Mouse (Mus musculus) midbrain, embryonic 14.5 days (tissue): ENCODE results near the gene Foxa3. TPM values are rescaled to one million over a fixed set of nuclear protein-coding genes. Genes with fewer than 3 reads are reported as not detected.
"Not testable (repeated sequence)": the region's sequence is repeated elsewhere in the genome, so short reads cannot be mapped to it uniquely, and the experiment has no call there.

Source experiments
- ATAC-seq: fragments of 200-750 bp; cut with Nextera tagmentation; 2 replicates; pipeline ENCODE4 v1.8.0; 2017; ENCODE audit warnings: moderate number of reproducible peaks, moderate library complexity; ENCODE audit not compliant: low FRiP score, low TSS enrichment
- DNase-seq: peaks from one replicate; pipeline ENCODE4 v3.0.0-alpha.2; 2015
- H3K27ac ChIP-seq: fragments of 300-500 bp; sonication (generic); replicated peaks from 2 replicates; pipeline ENCODE4 v1.5.1; 2014; ENCODE audit warnings: mild to moderate bottlenecking, low read depth, low read length, moderate library complexity
- H3K27me3 ChIP-seq: fragments of 300-500 bp; sonication (generic); 2 replicates; pipeline ENCODE4 v1.6.1; 2014; ENCODE audit warnings: low read length, control low read depth, mixed read lengths; ENCODE audit not compliant: control insufficient read depth, insufficient read depth
- H3K36me3 ChIP-seq: fragments of 300-500 bp; sonication (generic); 2 replicates; pipeline ENCODE4 v1.6.1; 2014; ENCODE audit warnings: low read length, control low read depth; ENCODE audit not compliant: control insufficient read depth, insufficient read depth
- H3K4me1 ChIP-seq: fragments of 300-500 bp; sonication (generic); 2 replicates; pipeline ENCODE4 v1.6.1; 2014; ENCODE audit warnings: mild to moderate bottlenecking, antibody characterized with exemption, low read length, control low read depth; ENCODE audit not compliant: control insufficient read depth, insufficient read depth
- H3K4me2 ChIP-seq: fragments of 300-500 bp; sonication (generic); 2 replicates; pipeline ENCODE4 v1.6.1; 2014; ENCODE audit warnings: mild to moderate bottlenecking, low read length, moderate library complexity
- H3K4me3 ChIP-seq: fragments of 300-500 bp; sonication (generic); replicated peaks from 2 replicates; pipeline ENCODE4 v1.5.1; 2014; ENCODE audit warnings: low read depth, low read length
- H3K9ac ChIP-seq: fragments of 300-500 bp; sonication (generic); replicated peaks from 2 replicates; pipeline ENCODE4 v1.6.1; 2014; ENCODE audit warnings: mild to moderate bottlenecking, low read length, moderate library complexity
- H3K9me3 ChIP-seq: fragments of 300-500 bp; sonication (generic); 2 replicates; pipeline ENCODE4 v1.6.1; 2016; ENCODE audit warnings: low read length, control low read depth, mixed read lengths; ENCODE audit not compliant: control insufficient read depth
- WGBS: fragments of 180-500 bp; shearing (Covaris S2); extraction: QIAGEN DNeasy Blood & Tissue Kit; methylation state at CpG from one replicate; pipeline ENCODE4 v1.1.7; 2014; 5-methylcytosine and 5-hydroxymethylcytosine counted together
- polyA plus RNA-seq: library from polyadenylated mRNA; unstranded; fragments of >200 nt; fragmentation: Nextera tagmentation; extraction: Ambion mirVana; gene quantifications from 2 replicates; pipeline ENCODE4 v1.2.1, GENCODE M21; 2014

Foxa3 gene
- not detected in 2 replicates for polyA plus RNA-seq

DNA sequence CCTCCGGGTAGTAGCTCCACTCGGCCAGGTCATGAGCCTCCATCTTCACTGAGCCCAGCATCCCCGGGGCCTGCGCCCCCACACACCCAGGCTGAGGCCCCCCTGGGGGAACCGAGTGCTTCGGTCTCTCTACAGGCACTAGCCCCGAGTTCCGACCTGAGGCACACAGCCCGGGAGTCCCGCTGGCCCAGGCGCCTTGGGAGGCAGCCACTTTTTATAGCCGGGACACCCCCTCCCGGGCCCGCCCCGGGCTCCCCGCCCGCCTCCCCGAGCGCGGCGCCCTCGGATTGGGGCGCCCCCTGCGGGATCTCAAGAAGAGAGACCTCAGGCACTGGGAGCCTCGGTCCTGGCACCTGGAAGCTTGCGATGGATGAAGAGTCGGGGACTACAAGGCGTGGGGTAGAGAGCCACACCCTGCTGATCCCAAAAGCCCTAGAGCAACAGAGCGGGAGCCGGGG is at the start of gene Foxa3:
TSS of gene Foxa3 (minus strand) at position 182 of the 458 bp plus-strand sequence.
- Histone ChIP-seq H3K4me3 (peak within 1 kb of the TSS; percentile 82), H3K27ac (peak within 1 kb of the TSS; percentile 67), H3K9me3 (no peaks in the 10 kb centered on the region), H3K4me1 (peaks cover 10% of the 10 kb centered on the region; the same call in 1 of the 2 replicates), H3K9ac (peak within 1 kb of the TSS; percentile 87), H3K36me3 (no peaks in the 10 kb centered on the region), H3K4me2 (peak within 1 kb of the TSS; percentile 90), H3K27me3 (peaks cover 24% of the 10 kb centered on the region)
- ATAC-seq (0 out of 2 replicates have a peak, but pooled peaks have one; percentile 12), DNase-seq (no peak)
- WGBS: 4% methylated on average over 29 of the region's 30 CpGs

DNA sequence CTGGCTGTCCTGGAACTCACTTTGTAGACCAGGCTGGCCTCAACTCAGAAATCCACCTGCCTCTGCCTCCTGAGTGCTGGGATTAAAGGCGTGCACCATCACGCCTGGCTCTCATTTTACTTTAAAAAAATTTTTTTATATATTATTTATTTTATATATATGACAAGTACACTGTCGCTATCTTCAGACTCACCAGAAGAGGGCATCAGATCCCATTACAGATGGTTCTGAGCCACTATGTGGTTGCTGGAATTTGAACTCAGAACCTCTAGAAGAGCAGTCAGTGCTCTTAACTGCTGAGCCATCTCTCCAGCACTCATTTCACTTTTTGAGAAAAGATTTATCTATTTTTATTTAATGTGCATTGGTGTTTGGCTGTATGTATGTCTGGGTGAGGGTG is 47.7 kb upstream of the Foxa3 start:
- not testable (repeated sequence) for H3K36me3 ChIP-seq, H3K9me3 ChIP-seq, H3K9ac ChIP-seq, H3K4me1 ChIP-seq, DNase-seq, H3K27me3 ChIP-seq, ATAC-seq, H3K4me3 ChIP-seq, H3K4me2 ChIP-seq, H3K27ac ChIP-seq
- WGBS: 61% methylated on average over 3 of the region's 3 CpGs

DNA sequence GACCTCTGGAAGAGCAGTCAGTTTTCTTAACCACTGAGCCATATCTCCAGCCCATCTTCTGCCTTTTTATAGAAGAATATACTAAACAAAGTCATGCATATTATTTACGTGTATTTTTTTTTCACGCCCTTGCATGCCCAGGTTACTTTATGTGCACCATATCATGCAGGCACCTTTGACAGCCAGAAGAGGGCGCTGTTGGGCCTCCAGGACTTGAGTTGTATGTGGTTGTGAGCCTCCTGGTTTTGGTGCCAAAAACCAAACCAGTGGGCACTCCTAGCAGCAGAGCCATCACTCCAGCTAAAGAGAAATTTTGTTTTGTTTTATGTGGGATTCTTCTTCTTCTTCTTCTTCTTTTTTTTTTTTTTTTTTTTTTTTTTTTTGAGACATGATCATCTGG is 46.2 kb upstream of the Foxa3 start:
- no peak overlapping the region for H3K4me3 ChIP-seq
- H3K4me2 ChIP-seq: no peak overlapping the region
- no peaks in the 10 kb centered on the region for H3K9me3 ChIP-seq
- DNase-seq: peak; percentile 18
- WGBS: 48% methylated on average over 3 of the region's 3 CpGs
- H3K4me1 ChIP-seq: no peaks in the 10 kb centered on the region
- H3K9ac ChIP-seq: no peak overlapping the region
- H3K36me3 ChIP-seq: no peaks in the 10 kb centered on the region
- no peak for ATAC-seq
- peaks cover 12% of the 10 kb centered on the region; the same call in 1 of the 2 replicates for H3K27me3 ChIP-seq
- no peak overlapping the region for H3K27ac ChIP-seq

DNA sequence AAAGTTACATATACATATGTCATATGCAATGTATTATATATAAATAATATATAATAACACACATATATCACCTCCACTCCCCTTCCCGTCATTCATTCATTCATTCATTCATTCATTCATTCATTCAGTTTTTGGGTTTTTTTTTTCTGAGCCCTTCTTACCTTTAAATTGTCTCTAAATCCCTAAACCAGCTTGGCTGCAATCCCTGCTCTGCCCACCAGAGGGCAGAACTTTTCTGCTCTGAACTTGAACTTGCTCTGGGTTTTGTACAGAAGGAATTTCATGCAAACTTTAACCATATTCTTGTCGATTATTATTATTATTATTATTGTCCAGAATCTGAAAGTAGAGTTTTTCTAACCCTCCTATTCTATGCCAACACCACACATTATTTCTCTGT is 45.4 kb upstream of the Foxa3 start:
- ATAC-seq: no peak
- Histone ChIP-seq H3K27me3 (peaks cover 12% of the 10 kb centered on the region; the same call in 1 of the 2 replicates), H3K36me3 (no peaks in the 10 kb centered on the region), H3K27ac (no peak overlapping the region), H3K4me3 (no peak overlapping the region), H3K4me2 (no peak overlapping the region), H3K9me3 (no peaks in the 10 kb centered on the region), H3K4me1 (no peaks in the 10 kb centered on the region), H3K9ac (no peak overlapping the region)
- DNase-seq: peak; percentile 87
- WGBS: 5% methylated on average over 2 of the region's 2 CpGs

DNA sequence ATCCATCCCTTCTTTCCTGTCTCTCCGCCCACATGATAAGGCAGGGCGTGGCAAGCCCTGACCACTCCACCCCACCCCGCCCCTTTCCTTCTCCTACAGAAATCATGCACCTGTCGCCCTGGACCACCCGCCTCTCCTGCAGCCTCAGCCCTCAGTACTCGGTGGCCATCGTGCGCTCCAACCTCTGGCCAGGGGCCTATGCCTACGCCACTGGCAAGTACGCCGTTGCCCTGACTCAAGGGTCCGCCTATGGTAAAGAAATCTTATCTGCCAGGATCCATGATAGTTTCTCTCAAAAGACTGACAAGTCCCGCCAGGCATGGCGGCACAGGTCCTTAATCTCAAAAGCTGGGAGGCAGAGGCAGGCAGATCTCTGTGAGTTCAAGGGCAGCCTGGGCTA is 44.6 kb upstream of the Foxa3 start:
- H3K27ac ChIP-seq: no peak overlapping the region
- WGBS: 67% methylated on average over 14 of the region's 14 CpGs
- H3K36me3 ChIP-seq: no peaks in the 10 kb centered on the region
- no peaks in the 10 kb centered on the region for H3K9me3 ChIP-seq
- peaks cover 12% of the 10 kb centered on the region; the same call in 1 of the 2 replicates for H3K27me3 ChIP-seq
- no peak for ATAC-seq
- H3K4me1 ChIP-seq: no peaks in the 10 kb centered on the region
- DNase-seq: no peak
- H3K4me2 ChIP-seq: no peak overlapping the region
- H3K4me3 ChIP-seq: no peak overlapping the region
- H3K9ac ChIP-seq: no peak overlapping the region

DNA sequence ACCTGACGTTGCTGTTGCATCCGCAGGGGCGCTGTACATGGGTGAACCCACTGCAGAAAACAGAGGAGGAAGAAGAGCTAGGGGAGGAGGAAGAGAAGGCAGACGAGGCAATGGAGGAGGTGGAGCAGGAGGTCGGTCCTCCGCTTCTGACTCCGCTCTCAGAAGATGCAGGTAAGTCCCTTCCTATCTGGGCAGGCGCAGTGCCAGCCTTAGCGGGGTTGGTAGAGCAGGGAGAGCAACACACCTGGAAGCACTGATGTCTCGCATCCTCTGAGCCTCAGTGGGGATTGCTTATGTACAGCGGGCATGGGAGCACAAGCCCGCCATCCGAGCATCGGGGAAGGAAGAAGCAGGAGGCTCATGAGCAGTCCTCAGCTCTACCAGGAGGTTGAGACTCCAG is 43.7 kb upstream of the Foxa3 start:
- no peak overlapping the region for H3K4me2 ChIP-seq
- H3K9me3 ChIP-seq: no peaks in the 10 kb centered on the region
- no peak for DNase-seq
- peaks cover 12% of the 10 kb centered on the region; the same call in 1 of the 2 replicates for H3K27me3 ChIP-seq
- no peak for ATAC-seq
- H3K4me1 ChIP-seq: no peaks in the 10 kb centered on the region
- no peak overlapping the region for H3K4me3 ChIP-seq
- no peaks in the 10 kb centered on the region for H3K36me3 ChIP-seq
- 47% methylated on average over 14 of the region's 14 CpGs for WGBS
- no peak overlapping the region for H3K27ac ChIP-seq
- no peak overlapping the region for H3K9ac ChIP-seq

DNA sequence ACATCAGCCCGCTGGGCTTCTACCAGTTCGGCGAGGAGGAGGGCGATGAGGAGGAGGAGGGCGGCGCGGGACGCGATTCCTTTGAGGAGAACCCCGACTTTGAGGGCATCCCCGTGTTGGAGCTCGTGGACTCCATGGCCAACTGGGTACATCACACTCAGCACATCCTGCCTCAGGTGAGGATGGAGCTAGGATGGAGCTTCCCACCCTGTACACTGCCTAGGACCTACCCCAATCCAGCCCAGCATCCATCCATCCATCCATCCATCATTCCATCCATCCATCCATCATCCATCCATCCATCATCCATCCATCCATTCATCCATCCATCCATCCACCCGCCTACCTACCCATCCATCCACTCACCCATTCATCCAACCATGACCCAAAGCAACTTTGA is 42.6 kb upstream of the Foxa3 start:
- Histone ChIP-seq H3K9ac (no peak overlapping the region), H3K4me3 (no peak overlapping the region), H3K9me3 (no peaks in the 10 kb centered on the region), H3K4me1 (no peaks in the 10 kb centered on the region), H3K27ac (no peak overlapping the region), H3K4me2 (no peak overlapping the region), H3K36me3 (no peaks in the 10 kb centered on the region), H3K27me3 (peaks cover 12% of the 10 kb centered on the region; the same call in 1 of the 2 replicates)
- no peak for DNase-seq
- 59% methylated on average over 13 of the region's 13 CpGs for WGBS
- ATAC-seq: no peak

DNA sequence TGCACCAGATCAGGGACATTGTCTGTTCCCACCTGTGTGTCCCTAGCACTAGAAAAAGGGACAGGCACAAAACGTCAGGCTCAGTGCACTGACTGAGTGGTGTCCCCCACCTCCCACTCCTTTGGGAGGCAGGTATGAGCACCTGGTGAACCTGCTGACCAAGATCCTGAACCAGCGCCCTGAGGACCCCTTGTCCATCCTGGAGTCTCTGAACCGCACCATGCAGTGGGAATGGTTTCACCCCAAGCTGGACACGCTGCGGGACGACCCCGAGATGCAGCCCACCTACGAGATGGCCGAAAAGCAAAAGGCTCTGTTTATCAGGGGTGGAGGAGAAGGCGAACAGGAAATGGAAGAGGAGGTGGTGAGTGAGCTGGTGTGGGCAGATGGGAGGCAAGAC is 34.1 kb upstream of the Foxa3 start:
- H3K4me2 ChIP-seq: no peak overlapping the region
- DNase-seq (no peak), ATAC-seq (no peak)
- H3K27me3 ChIP-seq: no peaks in the 10 kb centered on the region
- no peak overlapping the region for H3K27ac ChIP-seq
- H3K4me1 ChIP-seq: 0 out of 2 replicates have a peak, but pooled peaks cover 2% of the 10 kb centered on the region
- no peaks in the 10 kb centered on the region for H3K9me3 ChIP-seq
- H3K36me3 ChIP-seq: peaks cover 5% of the 10 kb centered on the region; the same call in 1 of the 2 replicates
- H3K4me3 ChIP-seq: no peak overlapping the region
- no peak overlapping the region for H3K9ac ChIP-seq
- 91% methylated on average over 10 of the region's 10 CpGs for WGBS

DNA sequence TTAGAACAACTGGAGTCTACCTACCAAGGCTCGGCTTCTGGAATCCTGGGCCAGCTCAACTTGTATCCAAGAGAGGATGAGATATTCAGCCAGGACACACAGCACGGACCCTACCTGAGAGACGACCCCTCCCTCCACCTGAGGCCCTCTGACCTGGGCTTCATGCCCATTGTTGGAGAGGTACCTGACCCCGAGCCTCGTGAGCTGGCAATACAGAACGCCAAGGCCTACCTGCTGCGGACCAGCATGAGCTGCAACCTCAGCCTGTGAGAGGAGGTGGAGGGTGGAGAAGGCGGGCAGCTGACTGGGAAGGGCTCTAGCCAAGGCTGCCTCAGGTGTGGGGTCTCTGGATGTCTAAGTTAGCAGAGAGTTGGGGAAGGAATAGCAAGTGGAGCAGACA is 31.8 kb upstream of the Foxa3 start:
- no peak overlapping the region for H3K9ac ChIP-seq
- DNase-seq (no peak), ATAC-seq (no peak)
- WGBS: 91% methylated on average over 8 of the region's 8 CpGs
- H3K4me2 ChIP-seq: no peak overlapping the region
- H3K27me3 ChIP-seq: no peaks in the 10 kb centered on the region
- H3K4me1 ChIP-seq: 0 out of 2 replicates have a peak, but pooled peaks cover 2% of the 10 kb centered on the region
- no peak overlapping the region for H3K4me3 ChIP-seq
- H3K36me3 ChIP-seq: peaks cover 28% of the 10 kb centered on the region
- no peak overlapping the region for H3K27ac ChIP-seq
- no peaks in the 10 kb centered on the region for H3K9me3 ChIP-seq
